Mouse (Mus musculus) thymus, adult 2 months (tissue): ENCODE results near the gene Letmd1.

Experiments used
- CTCF ChIP-seq: fragments of 200-500 bp; IDR thresholded peaks from 2 replicates; pipeline ENCODE4 v1.5.1; 2012; ENCODE audit warnings: mild to moderate bottlenecking, control low read depth, low read length, moderate library complexity, borderline replicate concordance; ENCODE audit not compliant: control insufficient read depth, poor library complexity, insufficient read depth; ENCODE audit errors: extremely low read depth
- POLR2A ChIP-seq: fragments of 200-500 bp; IDR thresholded peaks from 2 replicates; pipeline ENCODE4 v1.6.1; 2012; ENCODE audit warnings: mild to moderate bottlenecking, low read length, control low read depth, moderate library complexity; ENCODE audit not compliant: control insufficient read depth, poor library complexity, insufficient read depth; ENCODE audit errors: extremely low read depth

DNA sequence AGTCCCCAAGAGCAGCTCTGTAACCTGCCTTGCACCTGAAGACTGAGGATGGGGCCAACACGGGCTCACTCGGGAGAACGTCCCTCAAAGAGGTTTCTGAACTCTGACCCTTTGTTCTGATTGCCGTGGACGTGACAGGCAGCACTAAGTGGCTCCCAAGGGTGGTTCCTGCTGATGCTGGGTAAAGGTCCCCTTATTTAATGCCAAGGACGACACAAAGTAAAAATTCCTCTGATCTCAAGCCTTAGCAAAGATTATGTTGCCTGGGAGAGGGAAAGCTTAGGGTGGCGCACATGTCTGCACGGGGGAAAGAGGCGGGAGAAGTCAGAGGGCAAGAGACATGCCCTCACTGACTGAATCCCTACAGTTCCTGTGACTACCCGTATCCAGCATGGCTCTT lies 32.3 kb upstream of the Letmd1 start:
- no peak for TF ChIP-seq CTCF
- TF ChIP-seq POLR2A, result no peak
